Mouse (Mus musculus) erythroblast, embryonic 14.5 days (primary cell): ENCODE measurements around the gene F830045P16Rik.

Experiments used
- GATA1 ChIP-seq: IDR thresholded peaks from 2 replicates; pipeline ENCODE4 v1.6.1; 2012; ENCODE audit warnings: low read length, inconsistent platforms, mixed read lengths
- TAL1 ChIP-seq: IDR thresholded peaks from 3 replicates; pipeline ENCODE4 v1.6.1; 2012; ENCODE audit warnings: low read length, inconsistent platforms, mixed read lengths

GRCm38 (mm10) chr2:129514401-129514667 is 22.1 kb downstream of the F830045P16Rik start:
- TF ChIP-seq GATA1 (no peak), TAL1 (no peak)
